Mouse (Mus musculus) midbrain, embryonic 13.5 days (tissue): ENCODE measurements around the gene Bmp7. TPM values are rescaled to one million over a fixed set of nuclear protein-coding genes. Genes with fewer than 3 reads are reported as not detected.

ENCODE experiments used
- ATAC-seq: fragments of 200-750 bp; cut with Nextera tagmentation; 2 replicates; pipeline ENCODE4 v1.8.0; 2017; ENCODE audit warnings: mild to moderate bottlenecking, moderate TSS enrichment, moderate library complexity
- H3K27ac ChIP-seq: fragments of 300-500 bp; sonication (generic); 2 replicates; pipeline ENCODE4 v1.5.1; 2015; ENCODE audit warnings: inconsistent platforms, mild to moderate bottlenecking, moderate library complexity
- H3K27me3 ChIP-seq: fragments of 300-500 bp; sonication (generic); 2 replicates; pipeline ENCODE4 v1.6.1; 2015; ENCODE audit warnings: mild to moderate bottlenecking, inconsistent platforms
- H3K36me3 ChIP-seq: fragments of 300-500 bp; sonication (generic); 2 replicates; pipeline ENCODE4 v1.6.1; 2015; ENCODE audit warnings: mild to moderate bottlenecking, inconsistent platforms
- H3K4me1 ChIP-seq: fragments of 300-500 bp; sonication (generic); replicated peaks from 2 replicates; pipeline ENCODE4 v1.6.1; 2015; ENCODE audit warnings: inconsistent platforms
- H3K4me2 ChIP-seq: fragments of 300-500 bp; sonication (generic); replicated peaks from 2 replicates; pipeline ENCODE4 v1.6.1; 2015; ENCODE audit warnings: moderate library complexity, mild to moderate bottlenecking, inconsistent platforms
- H3K4me3 ChIP-seq: fragments of 300-500 bp; sonication (generic); replicated peaks from 2 replicates; pipeline ENCODE4 v1.5.1; 2015; ENCODE audit warnings: mild to moderate bottlenecking, inconsistent platforms
- H3K9ac ChIP-seq: fragments of 300-500 bp; sonication (generic); replicated peaks from 2 replicates; pipeline ENCODE4 v1.6.1; 2015; ENCODE audit warnings: mild to moderate bottlenecking, inconsistent platforms
- H3K9me3 ChIP-seq: fragments of 300-500 bp; sonication (generic); 2 replicates; pipeline ENCODE4 v1.6.1; 2016; ENCODE audit warnings: mild to moderate bottlenecking, inconsistent platforms
- WGBS: fragments of 180-500 bp; shearing (Covaris S2); methylation state at CpG from one replicate; pipeline ENCODE4 v1.1.7; 2015; 5-methylcytosine and 5-hydroxymethylcytosine counted together
- polyA plus RNA-seq: library from polyadenylated mRNA; unstranded; fragments of >200 nt; fragmentation: Nextera tagmentation; extraction: Ambion mirVana; gene quantifications from 2 replicates; pipeline ENCODE4 v1.2.1, GENCODE M21; 2015

The Bmp7 gene
- polyA plus RNA-seq, 1 experiment from 2014 or later: 12.6 TPM

- Histone ChIP-seq H3K4me1 (peaks cover 13% of the 10 kb centered on the region; the same call in 1 of the 2 replicates), H3K27me3 (peaks cover 34% of the 10 kb centered on the region), H3K27ac (no peak overlapping the region), H3K4me3 (no peak overlapping the region), H3K9ac (no peak overlapping the region), H3K4me2 (no peak overlapping the region), H3K9me3 (no peaks in the 10 kb centered on the region), H3K36me3 (no peaks in the 10 kb centered on the region)
- ATAC-seq: no peak
- 91% methylated on average over 5 of the region's 5 CpGs for WGBS
Measured at GRCm38 (mm10) chr2:172927643-172928042, 12.5 kb downstream of the Bmp7 start.

- Histone ChIP-seq H3K4me2 (no peak overlapping the region), H3K9ac (no peak overlapping the region), H3K27me3 (peaks cover 25% of the 10 kb centered on the region), H3K36me3 (no peaks in the 10 kb centered on the region), H3K27ac (no peak overlapping the region), H3K4me1 (peaks cover 9% of the 10 kb centered on the region; the same call in 1 of the 2 replicates), H3K4me3 (no peak overlapping the region), H3K9me3 (no peaks in the 10 kb centered on the region)
- no peak for ATAC-seq
- 85% methylated on average over 4 of the region's 4 CpGs for WGBS
Measured at GRCm38 (mm10) chr2:172926311-172926710, 13.8 kb downstream of the Bmp7 start.

- Histone ChIP-seq H3K36me3 (no peaks in the 10 kb centered on the region), H3K4me1 (peaks cover 9% of the 10 kb centered on the region; the same call in 1 of the 2 replicates), H3K9me3 (no peaks in the 10 kb centered on the region), H3K4me3 (no peak overlapping the region), H3K9ac (no peak overlapping the region), H3K27me3 (peaks cover 12% of the 10 kb centered on the region; the same call in 1 of the 2 replicates), H3K4me2 (no peak overlapping the region), H3K27ac (no peak overlapping the region)
- 36% methylated on average over 6 of the region's 6 CpGs for WGBS
- no peak for ATAC-seq
Measured at GRCm38 (mm10) chr2:172924961-172925360, 15.2 kb downstream of the Bmp7 start.

GRCm38 (mm10) chr2:172923198-172923597 is 16.9 kb downstream of the Bmp7 start:
- 93% methylated on average over 7 of the region's 7 CpGs for WGBS

GRCm38 (mm10) chr2:172922597-172922996 is 17.5 kb downstream of the Bmp7 start:
- WGBS: 52% methylated on average over 5 of the region's 5 CpGs
- no peak overlapping the region for H3K4me3 ChIP-seq

More at GRCm38 (mm10) chr2:172923198-172923597, 16.9 kb downstream of the Bmp7 start:
- H3K9ac ChIP-seq: no peak overlapping the region
- no peak overlapping the region for H3K4me2 ChIP-seq
- 0 out of 2 replicates have a peak, but pooled peaks cover 8% of the 10 kb centered on the region for H3K27me3 ChIP-seq
- no peak overlapping the region for H3K4me3 ChIP-seq
- no peaks in the 10 kb centered on the region for H3K36me3 ChIP-seq
- H3K27ac ChIP-seq: no peak overlapping the region
- no peaks in the 10 kb centered on the region for H3K9me3 ChIP-seq
- peaks cover 4% of the 10 kb centered on the region; the same call in 1 of the 2 replicates for H3K4me1 ChIP-seq
- ATAC-seq: no peak

GRCm38 (mm10) chr2:172914018-172914417 is 26.1 kb downstream of the Bmp7 start:
- Histone ChIP-seq H3K27me3 (no peaks in the 10 kb centered on the region), H3K9ac (no peak overlapping the region), H3K4me3 (no peak overlapping the region), H3K4me2 (no peak overlapping the region), H3K4me1 (peaks cover 22% of the 10 kb centered on the region), H3K36me3 (no peaks in the 10 kb centered on the region), H3K9me3 (no peaks in the 10 kb centered on the region), H3K27ac (no peak overlapping the region)
- ATAC-seq: no peak
- 84% methylated on average over 14 of the region's 14 CpGs for WGBS

More at GRCm38 (mm10) chr2:172922597-172922996, 17.5 kb downstream of the Bmp7 start:
- ATAC-seq: no peak
- H3K27me3 ChIP-seq: 0 out of 2 replicates have a peak, but pooled peaks cover 3% of the 10 kb centered on the region
- no peaks in the 10 kb centered on the region for H3K36me3 ChIP-seq
- H3K4me2 ChIP-seq: no peak overlapping the region
- no peak overlapping the region for H3K9ac ChIP-seq
- no peak overlapping the region for H3K27ac ChIP-seq
- peaks cover 4% of the 10 kb centered on the region; the same call in 1 of the 2 replicates for H3K4me1 ChIP-seq
- no peaks in the 10 kb centered on the region for H3K9me3 ChIP-seq

- Histone ChIP-seq H3K9me3 (no peaks in the 10 kb centered on the region), H3K4me3 (no peak overlapping the region), H3K4me1 (peaks cover 29% of the 10 kb centered on the region), H3K27me3 (no peaks in the 10 kb centered on the region), H3K36me3 (no peaks in the 10 kb centered on the region), H3K9ac (no peak overlapping the region), H3K27ac (no peak overlapping the region), H3K4me2 (no peak overlapping the region)
- ATAC-seq: no peak
- WGBS: 26% methylated on average over 5 of the region's 5 CpGs
Measured at GRCm38 (mm10) chr2:172911715-172912114, 28.4 kb downstream of the Bmp7 start.

GRCm38 (mm10) chr2:172911157-172911556 is 29.0 kb downstream of the Bmp7 start:
- WGBS: 77% methylated on average over 6 of the region's 6 CpGs
- no peaks in the 10 kb centered on the region for H3K36me3 ChIP-seq
- H3K9me3 ChIP-seq: no peaks in the 10 kb centered on the region
- no peak overlapping the region for H3K27ac ChIP-seq
- no peak for ATAC-seq
- H3K27me3 ChIP-seq: no peaks in the 10 kb centered on the region
- H3K4me1 ChIP-seq: peaks cover 29% of the 10 kb centered on the region
- H3K4me3 ChIP-seq: no peak overlapping the region
- H3K9ac ChIP-seq: no peak overlapping the region
- H3K4me2 ChIP-seq: no peak overlapping the region

GRCm38 (mm10) chr2:172909463-172909862 is 30.7 kb downstream of the Bmp7 start:
- Histone ChIP-seq H3K9ac (no peak overlapping the region), H3K27ac (peak overlapping the region; percentile 19; the same call in 1 of the 2 replicates), H3K4me2 (no peak overlapping the region), H3K36me3 (no peaks in the 10 kb centered on the region), H3K4me3 (no peak overlapping the region), H3K4me1 (peaks cover 29% of the 10 kb centered on the region), H3K27me3 (no peaks in the 10 kb centered on the region), H3K9me3 (no peaks in the 10 kb centered on the region)
- 47% methylated on average over 6 of the region's 6 CpGs for WGBS
- ATAC-seq: peak; percentile 67

GRCm38 (mm10) chr2:172906146-172906545 is 34.0 kb downstream of the Bmp7 start:
- H3K36me3 ChIP-seq: no peaks in the 10 kb centered on the region
- no peak overlapping the region for H3K9ac ChIP-seq
- no peaks in the 10 kb centered on the region for H3K9me3 ChIP-seq
- no peak overlapping the region for H3K4me3 ChIP-seq
- no peak for ATAC-seq
- H3K27me3 ChIP-seq: no peaks in the 10 kb centered on the region
- H3K4me1 ChIP-seq: peaks cover 20% of the 10 kb centered on the region
- 83% methylated on average over 9 of the region's 9 CpGs for WGBS
- no peak overlapping the region for H3K4me2 ChIP-seq
- H3K27ac ChIP-seq: no peak overlapping the region

- H3K27me3 ChIP-seq: no peaks in the 10 kb centered on the region
Measured at GRCm38 (mm10) chr2:172905057-172905456, 35.1 kb downstream of the Bmp7 start.

GRCm38 (mm10) chr2:172904614-172905013 is 35.5 kb downstream of the Bmp7 start:
- no peaks in the 10 kb centered on the region for H3K9me3 ChIP-seq
- no peaks in the 10 kb centered on the region for H3K36me3 ChIP-seq
- H3K4me2 ChIP-seq: no peak overlapping the region
- no peak overlapping the region for H3K9ac ChIP-seq
- 83% methylated on average over 6 of the region's 6 CpGs for WGBS
- peaks cover 13% of the 10 kb centered on the region for H3K4me1 ChIP-seq
- ATAC-seq: no peak
- no peaks in the 10 kb centered on the region for H3K27me3 ChIP-seq
- no peak overlapping the region for H3K4me3 ChIP-seq
- no peak overlapping the region for H3K27ac ChIP-seq

More at GRCm38 (mm10) chr2:172905057-172905456, 35.1 kb downstream of the Bmp7 start:
- H3K27ac ChIP-seq: no peak overlapping the region
- H3K4me3 ChIP-seq: no peak overlapping the region
- H3K9ac ChIP-seq: no peak overlapping the region
- no peak for ATAC-seq
- no peaks in the 10 kb centered on the region for H3K36me3 ChIP-seq
- 93% methylated on average over 5 of the region's 5 CpGs for WGBS
- H3K4me2 ChIP-seq: no peak overlapping the region
- H3K9me3 ChIP-seq: no peaks in the 10 kb centered on the region
- peaks cover 18% of the 10 kb centered on the region for H3K4me1 ChIP-seq

GRCm38 (mm10) chr2:172903523-172903922 is 36.6 kb downstream of the Bmp7 start:
- ATAC-seq: no peak
- 89% methylated on average over 8 of the region's 8 CpGs for WGBS
- Histone ChIP-seq H3K27ac (no peak overlapping the region), H3K4me3 (no peak overlapping the region), H3K4me2 (no peak overlapping the region), H3K27me3 (no peaks in the 10 kb centered on the region), H3K9ac (no peak overlapping the region), H3K36me3 (no peaks in the 10 kb centered on the region), H3K9me3 (no peaks in the 10 kb centered on the region), H3K4me1 (peaks cover 2% of the 10 kb centered on the region; the same call in 1 of the 2 replicates)
